Mouse (Mus musculus) C2C12 (cell line): ENCODE data around the gene Plod1.

Source experiments
- CTCF ChIP-seq: IDR thresholded peaks from one replicate; pipeline ENCODE4 v1.5.1; 2011; ENCODE audit not compliant: control insufficient read depth, insufficient read depth, insufficient read length
- MYOD1 ChIP-seq: IDR thresholded peaks from one replicate; pipeline ENCODE4 v1.6.1; 2011; ENCODE audit warnings: low read depth; ENCODE audit not compliant: control insufficient read depth, insufficient read length

- TF ChIP-seq CTCF: no peak
- TF ChIP-seq MYOD1: no peak
Observed at GRCm38 (mm10) chr4:147934611-147935010, 2.0 kb downstream of the Plod1 start.
